Mouse (Mus musculus) kidney, embryonic 15.5 days (tissue): ENCODE data around the gene Ptx4. TPM values are rescaled to one million over a fixed set of nuclear protein-coding genes. Genes with fewer than 3 reads are reported as not detected.

Experiments used
- ATAC-seq: fragments of 200-750 bp; cut with Nextera tagmentation; replicated peaks from 2 replicates; pipeline ENCODE4 v1.8.0; 2017; ENCODE audit warnings: moderate TSS enrichment; ENCODE audit not compliant: low FRiP score
- H3K27ac ChIP-seq: fragments of 300-500 bp; sonication (generic); 2 replicates; pipeline ENCODE4 v1.5.1; 2015; ENCODE audit warnings: mild to moderate bottlenecking, inconsistent platforms
- H3K27me3 ChIP-seq: fragments of 300-500 bp; sonication (generic); 2 replicates; pipeline ENCODE4 v1.6.1; 2015; ENCODE audit warnings: inconsistent platforms
- H3K36me3 ChIP-seq: fragments of 300-500 bp; sonication (generic); 2 replicates; pipeline ENCODE4 v1.6.1; 2015; ENCODE audit warnings: inconsistent platforms
- H3K4me1 ChIP-seq: fragments of 300-500 bp; sonication (generic); 2 replicates; pipeline ENCODE4 v1.6.1; 2015; ENCODE audit warnings: inconsistent platforms
- H3K4me2 ChIP-seq: fragments of 300-500 bp; sonication (generic); 2 replicates; pipeline ENCODE4 v1.6.1; 2015; ENCODE audit warnings: moderate library complexity, mild to moderate bottlenecking, inconsistent platforms
- H3K4me3 ChIP-seq: fragments of 300-500 bp; sonication (generic); replicated peaks from 2 replicates; pipeline ENCODE4 v1.5.1; 2015; ENCODE audit warnings: mild to moderate bottlenecking, inconsistent platforms
- H3K9ac ChIP-seq: fragments of 300-500 bp; sonication (generic); 2 replicates; pipeline ENCODE4 v1.6.1; 2015; ENCODE audit warnings: mild to moderate bottlenecking, inconsistent platforms
- H3K9me3 ChIP-seq: fragments of 300-500 bp; sonication (generic); replicated peaks from 2 replicates; pipeline ENCODE4 v1.6.1; 2016; ENCODE audit warnings: inconsistent platforms
- WGBS: fragments of 180-500 bp; shearing (Covaris S2); methylation state at CpG from one replicate; pipeline ENCODE4 v1.1.7; 2015; ENCODE audit warnings: mixed read lengths; 5-methylcytosine and 5-hydroxymethylcytosine counted together
- polyA plus RNA-seq: library from polyadenylated mRNA; unstranded; fragments of >200 nt; fragmentation: Nextera tagmentation; extraction: Ambion mirVana; gene quantifications from 2 replicates; pipeline ENCODE4 v1.2.1, GENCODE M21; 2015

Ptx4 gene
- polyA plus RNA-seq = 0.16 and 0.24 TPM in 2 replicates

DNA sequence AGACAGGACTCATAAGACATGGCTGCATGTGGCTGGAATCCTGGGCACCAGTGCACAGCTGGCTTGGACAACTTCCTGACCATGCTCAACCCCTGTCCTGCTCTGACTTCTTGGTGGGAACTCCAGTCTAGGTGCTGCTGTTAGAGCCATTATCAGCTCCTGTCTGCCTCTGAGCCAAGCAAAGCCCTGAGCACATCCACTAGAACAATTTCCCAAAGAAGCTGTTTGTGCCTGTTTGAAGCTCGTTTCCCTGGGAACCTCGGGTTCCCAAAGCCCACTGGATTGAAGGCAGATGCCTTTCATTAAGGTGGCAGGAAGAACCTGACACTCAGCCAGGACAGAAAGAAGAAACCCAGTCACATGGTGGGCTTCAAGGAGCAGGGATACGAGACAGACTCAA, at the start of gene Ptx4:
Ptx4 (plus strand) TSS at position 355 of the 400 bp plus-strand sequence.
- H3K9me3 ChIP-seq = no peaks in the 10 kb centered on the region
- H3K36me3 ChIP-seq = no peaks in the 10 kb centered on the region
- no peak within 1 kb of the TSS for H3K27ac ChIP-seq
- peaks cover 4% of the 10 kb centered on the region; the same call in 1 of the 2 replicates for H3K4me1 ChIP-seq
- no peak within 1 kb of the TSS for H3K9ac ChIP-seq
- H3K27me3 ChIP-seq = peaks cover 5% of the 10 kb centered on the region; the same call in 1 of the 2 replicates
- no peak within 1 kb of the TSS for H3K4me2 ChIP-seq
- ATAC-seq = no peak
- 26% methylated on average over 3 of the region's 3 CpGs for WGBS
- H3K4me3 ChIP-seq = no peak within 1 kb of the TSS

DNA sequence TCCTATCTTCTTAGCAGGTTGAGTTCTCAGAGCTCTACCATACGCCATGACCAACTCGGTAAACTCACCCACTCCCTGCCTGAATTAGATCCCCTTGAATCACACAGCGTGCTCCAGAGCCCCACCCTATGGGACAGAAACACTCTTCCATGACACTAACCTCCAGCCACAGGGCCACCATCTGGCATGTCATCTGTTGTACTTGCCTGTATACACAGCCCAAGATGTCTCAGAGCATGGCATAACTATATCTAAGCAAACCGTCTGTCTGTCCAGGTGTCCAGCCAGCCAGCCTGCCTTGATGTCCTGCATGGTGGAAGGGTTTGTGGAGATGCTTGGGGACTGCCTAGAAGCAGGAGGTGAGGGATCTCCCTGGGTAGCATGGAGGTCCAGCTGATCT, 43.7 kb upstream of the Ptx4 start:
- Histone ChIP-seq H3K4me3 (0 out of 2 replicates have a peak overlapping the region, but pooled peaks have one; percentile 3), H3K4me2 (peak overlapping the region; percentile 42), H3K27me3 (no peaks in the 10 kb centered on the region), H3K4me1 (peaks cover 42% of the 10 kb centered on the region), H3K9me3 (no peaks in the 10 kb centered on the region), H3K27ac (no peak overlapping the region), H3K36me3 (peaks cover 23% of the 10 kb centered on the region; the same call in 1 of the 2 replicates), H3K9ac (no peak overlapping the region)
- ATAC-seq = no peak
- 91% methylated on average over 4 of the region's 4 CpGs for WGBS

- WGBS = 71% methylated on average over 13 of the region's 13 CpGs
- peak overlapping the region; percentile 42 for H3K4me2 ChIP-seq
- peak overlapping the region; percentile 43 for H3K4me3 ChIP-seq
- H3K9ac ChIP-seq = 0 out of 2 replicates have a peak overlapping the region, but pooled peaks have one; percentile 4
- H3K36me3 ChIP-seq = peaks cover 23% of the 10 kb centered on the region; the same call in 1 of the 2 replicates
- ATAC-seq = no peak
- H3K4me1 ChIP-seq = peaks cover 52% of the 10 kb centered on the region
- H3K9me3 ChIP-seq = no peaks in the 10 kb centered on the region
- H3K27ac ChIP-seq = peak overlapping the region; percentile 95
- no peaks in the 10 kb centered on the region for H3K27me3 ChIP-seq
These were observed 42.7 kb upstream of the Ptx4 start for GRCm38 (mm10) chr17:25077771-25078372.

- H3K9ac ChIP-seq = peak overlapping the region; percentile 34
- 83% methylated on average over 13 of the region's 13 CpGs for WGBS
- no peaks in the 10 kb centered on the region for H3K9me3 ChIP-seq
- peak overlapping the region; percentile 95 for H3K27ac ChIP-seq
- H3K4me3 ChIP-seq = peak overlapping the region; percentile 43
- peaks cover 73% of the 10 kb centered on the region for H3K4me1 ChIP-seq
- no peak for ATAC-seq
- H3K4me2 ChIP-seq = peak overlapping the region; percentile 42
- peaks cover 14% of the 10 kb centered on the region; the same call in 1 of the 2 replicates for H3K36me3 ChIP-seq
- H3K27me3 ChIP-seq = no peaks in the 10 kb centered on the region
These were observed 40.4 kb upstream of the Ptx4 start for GRCm38 (mm10) chr17:25080210-25080609.

- H3K4me1 ChIP-seq = peaks cover 73% of the 10 kb centered on the region
- H3K36me3 ChIP-seq = peaks cover 14% of the 10 kb centered on the region; the same call in 1 of the 2 replicates
- 69% methylated on average over 11 of the region's 11 CpGs for WGBS
- peak overlapping the region; percentile 95 for H3K27ac ChIP-seq
- H3K4me3 ChIP-seq = peak overlapping the region; percentile 43
- no peak for ATAC-seq
- no peaks in the 10 kb centered on the region for H3K27me3 ChIP-seq
- no peaks in the 10 kb centered on the region for H3K9me3 ChIP-seq
- peak overlapping the region; percentile 42 for H3K4me2 ChIP-seq
- peak overlapping the region; percentile 34; the same call in 1 of the 2 replicates for H3K9ac ChIP-seq
These were observed 39.6 kb upstream of the Ptx4 start for GRCm38 (mm10) chr17:25080960-25081381.

DNA sequence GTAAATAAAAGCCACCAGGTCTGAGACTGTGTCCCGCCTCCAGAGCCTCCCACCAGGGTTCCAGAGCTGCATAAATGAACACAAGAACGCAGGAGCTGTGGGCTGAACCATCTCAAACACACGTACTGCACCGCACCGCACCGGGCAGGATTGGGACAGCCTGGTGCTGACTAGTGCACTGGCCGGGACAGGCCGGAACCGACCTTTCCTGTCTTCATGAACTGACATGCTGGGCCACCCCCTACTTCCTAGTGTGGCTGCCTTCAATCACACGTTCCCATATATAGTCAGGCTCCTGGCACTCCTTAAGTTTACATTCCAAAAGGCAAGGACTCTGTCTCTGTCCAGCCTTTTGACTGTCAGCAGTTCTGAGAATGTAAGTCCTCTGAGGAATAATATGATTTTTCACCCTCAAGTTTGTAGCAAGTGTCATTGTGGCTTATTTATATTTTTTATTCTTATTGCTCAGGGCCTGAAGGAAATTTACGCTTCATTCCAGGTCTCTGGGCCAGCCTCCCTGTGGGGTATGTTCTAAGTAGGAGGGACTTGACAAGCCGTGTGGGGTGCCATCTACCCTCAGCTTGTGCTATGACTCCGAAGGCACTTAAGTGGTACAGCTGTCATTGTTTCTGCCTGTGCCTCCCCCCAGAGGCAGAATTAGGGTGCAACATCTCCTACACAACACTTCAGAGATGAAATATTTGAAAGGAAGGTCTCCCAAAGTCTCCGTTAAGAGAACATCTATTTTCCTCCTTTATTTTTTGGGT, 38.3 kb upstream of the Ptx4 start:
- no peak overlapping the region for H3K9ac ChIP-seq
- no peaks in the 10 kb centered on the region for H3K9me3 ChIP-seq
- peak overlapping the region; percentile 26; the same call in 1 of the 2 replicates for H3K4me2 ChIP-seq
- peak overlapping the region; percentile 95 for H3K27ac ChIP-seq
- no peak overlapping the region for H3K4me3 ChIP-seq
- peaks cover 67% of the 10 kb centered on the region for H3K4me1 ChIP-seq
- peak; percentile 43 for ATAC-seq
- H3K36me3 ChIP-seq = peaks cover 2% of the 10 kb centered on the region; the same call in 1 of the 2 replicates
- WGBS = 47% methylated on average over 14 of the region's 14 CpGs
- H3K27me3 ChIP-seq = no peaks in the 10 kb centered on the region

DNA sequence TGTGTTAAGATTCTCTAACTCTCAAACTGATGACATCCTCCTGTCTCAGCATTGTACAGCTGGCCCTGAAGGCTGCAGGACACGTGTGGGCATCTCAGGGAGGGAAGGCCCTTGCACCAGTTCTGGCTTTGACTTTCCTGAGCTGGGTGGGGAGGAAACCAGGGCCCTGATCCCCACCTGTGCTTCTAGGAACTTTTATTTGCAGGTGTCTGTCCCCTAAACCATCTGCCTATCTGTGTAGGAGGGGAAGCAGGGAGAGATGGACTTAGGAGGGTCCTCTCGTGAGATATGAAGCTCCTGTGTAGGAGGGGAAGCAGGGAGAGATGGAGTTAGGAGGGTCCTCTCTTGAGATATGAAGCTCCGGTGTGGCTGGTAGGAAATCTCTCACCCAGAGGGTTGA, 37.7 kb upstream of the Ptx4 start:
- no peaks in the 10 kb centered on the region for H3K9me3 ChIP-seq
- H3K36me3 ChIP-seq = peaks cover 3% of the 10 kb centered on the region
- ATAC-seq = no peak
- 36% methylated on average over 3 of the region's 3 CpGs for WGBS
- peaks cover 62% of the 10 kb centered on the region for H3K4me1 ChIP-seq
- H3K4me2 ChIP-seq = peak overlapping the region; percentile 26; the same call in 1 of the 2 replicates
- H3K4me3 ChIP-seq = 0 out of 2 replicates have a peak overlapping the region, but pooled peaks have one; percentile 4
- no peak overlapping the region for H3K9ac ChIP-seq
- no peaks in the 10 kb centered on the region for H3K27me3 ChIP-seq
- peak overlapping the region; percentile 95 for H3K27ac ChIP-seq

- H3K4me2 ChIP-seq = peak within 1 kb of the TSS; percentile 26; the same call in 1 of the 2 replicates
- ATAC-seq = peak; percentile 85
- H3K9ac ChIP-seq = no peak within 1 kb of the TSS
- no peaks in the 10 kb centered on the region for H3K9me3 ChIP-seq
- H3K36me3 ChIP-seq = peaks cover 7% of the 10 kb centered on the region
- H3K27ac ChIP-seq = peak within 1 kb of the TSS; percentile 95
- H3K4me1 ChIP-seq = peaks cover 58% of the 10 kb centered on the region
- 18% methylated on average over 7 of the region's 7 CpGs for WGBS
- no peaks in the 10 kb centered on the region for H3K27me3 ChIP-seq
- H3K4me3 ChIP-seq = 0 out of 2 replicates have a peak within 1 kb of the TSS, but pooled peaks have one; percentile 4
These were observed 37.1 kb upstream of the Ptx4 start, which contains the start of gene Tmem204 for GRCm38 (mm10) chr17:25083444-25083931. Gene Tmem204 (minus strand): TSS chr17:25083591.

DNA sequence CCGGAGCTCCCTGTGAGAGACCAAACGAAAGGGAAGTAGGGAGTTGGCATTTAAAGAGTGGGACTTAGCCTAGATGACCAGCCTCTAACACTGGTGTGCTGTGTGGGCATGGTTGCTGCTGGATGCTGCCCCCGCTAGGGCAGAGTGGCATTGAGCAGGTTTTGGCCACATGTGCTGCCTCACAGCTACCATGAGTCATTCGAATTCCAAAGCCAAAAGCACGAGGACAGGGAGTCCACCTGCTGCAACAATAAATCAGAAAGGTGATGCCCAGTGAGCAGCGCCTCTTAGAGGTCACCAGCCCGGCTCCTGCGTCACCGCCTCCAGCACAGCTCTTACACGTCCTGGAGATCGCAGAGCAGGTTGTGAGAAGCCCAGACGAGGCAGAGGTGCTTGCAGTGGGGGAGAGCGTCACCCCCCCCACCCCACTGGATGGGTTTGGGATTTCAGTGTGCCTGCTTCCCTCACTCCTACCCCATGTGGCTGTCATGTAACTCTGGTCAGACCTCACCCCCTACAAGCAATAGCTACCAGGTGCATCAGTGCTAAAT, 35.6 kb upstream of the Ptx4 start:
- Histone ChIP-seq H3K36me3 (peaks cover 18% of the 10 kb centered on the region), H3K27me3 (no peaks in the 10 kb centered on the region), H3K27ac (peak overlapping the region; percentile 95; the same call in 1 of the 2 replicates), H3K4me2 (no peak overlapping the region), H3K9me3 (no peaks in the 10 kb centered on the region), H3K4me3 (no peak overlapping the region), H3K9ac (no peak overlapping the region), H3K4me1 (peaks cover 50% of the 10 kb centered on the region)
- ATAC-seq = no peak
- WGBS = 57% methylated on average over 13 of the region's 13 CpGs

DNA sequence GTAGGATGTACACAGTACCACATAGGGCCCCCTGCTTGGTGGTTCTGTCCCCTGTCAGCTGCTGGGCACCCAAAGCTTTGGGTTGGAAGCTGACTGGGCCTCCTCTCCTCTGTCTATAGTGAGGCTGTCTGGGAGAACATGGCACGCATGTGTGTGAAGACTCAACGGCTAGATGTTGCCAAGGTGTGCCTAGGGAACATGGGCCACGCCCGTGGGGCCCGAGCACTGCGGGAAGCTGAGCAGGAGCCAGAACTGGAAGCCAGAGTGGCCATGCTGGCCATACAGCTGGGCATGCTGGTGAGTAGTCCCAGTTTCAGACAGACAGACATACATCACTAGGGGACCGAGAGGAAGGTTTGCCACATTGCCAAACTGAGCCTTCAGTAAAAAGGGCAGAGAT, 33.8 kb upstream of the Ptx4 start:
- Histone ChIP-seq H3K9me3 (no peaks in the 10 kb centered on the region), H3K36me3 (peaks cover 32% of the 10 kb centered on the region), H3K27me3 (no peaks in the 10 kb centered on the region), H3K4me2 (no peak overlapping the region), H3K27ac (no peak overlapping the region), H3K4me1 (peaks cover 33% of the 10 kb centered on the region), H3K4me3 (no peak overlapping the region), H3K9ac (no peak overlapping the region)
- 93% methylated on average over 7 of the region's 7 CpGs for WGBS
- ATAC-seq = no peak

- 89% methylated on average over 10 of the region's 10 CpGs for WGBS
- ATAC-seq = peak; percentile 79
- Histone ChIP-seq H3K9ac (no peak overlapping the region), H3K27me3 (no peaks in the 10 kb centered on the region), H3K4me2 (no peak overlapping the region), H3K36me3 (peaks cover 53% of the 10 kb centered on the region), H3K4me1 (peaks cover 10% of the 10 kb centered on the region), H3K4me3 (no peak overlapping the region), H3K9me3 (no peaks in the 10 kb centered on the region), H3K27ac (no peak overlapping the region)
These were observed 31.4 kb upstream of the Ptx4 start for GRCm38 (mm10) chr17:25089158-25089557.
